Mouse (Mus musculus) cerebellum, postnatal 36 days (tissue): Measurements from ENCODE around the gene Kndc1.

Experiments used
- DNase-seq, 2 experiments: peaks; one replicate each; pipeline ENCODE4 v3.0.0; 2021 to 2022; ENCODE audit warnings: mixed read lengths in 2 of 2

The Kndc1 gene

DNA sequence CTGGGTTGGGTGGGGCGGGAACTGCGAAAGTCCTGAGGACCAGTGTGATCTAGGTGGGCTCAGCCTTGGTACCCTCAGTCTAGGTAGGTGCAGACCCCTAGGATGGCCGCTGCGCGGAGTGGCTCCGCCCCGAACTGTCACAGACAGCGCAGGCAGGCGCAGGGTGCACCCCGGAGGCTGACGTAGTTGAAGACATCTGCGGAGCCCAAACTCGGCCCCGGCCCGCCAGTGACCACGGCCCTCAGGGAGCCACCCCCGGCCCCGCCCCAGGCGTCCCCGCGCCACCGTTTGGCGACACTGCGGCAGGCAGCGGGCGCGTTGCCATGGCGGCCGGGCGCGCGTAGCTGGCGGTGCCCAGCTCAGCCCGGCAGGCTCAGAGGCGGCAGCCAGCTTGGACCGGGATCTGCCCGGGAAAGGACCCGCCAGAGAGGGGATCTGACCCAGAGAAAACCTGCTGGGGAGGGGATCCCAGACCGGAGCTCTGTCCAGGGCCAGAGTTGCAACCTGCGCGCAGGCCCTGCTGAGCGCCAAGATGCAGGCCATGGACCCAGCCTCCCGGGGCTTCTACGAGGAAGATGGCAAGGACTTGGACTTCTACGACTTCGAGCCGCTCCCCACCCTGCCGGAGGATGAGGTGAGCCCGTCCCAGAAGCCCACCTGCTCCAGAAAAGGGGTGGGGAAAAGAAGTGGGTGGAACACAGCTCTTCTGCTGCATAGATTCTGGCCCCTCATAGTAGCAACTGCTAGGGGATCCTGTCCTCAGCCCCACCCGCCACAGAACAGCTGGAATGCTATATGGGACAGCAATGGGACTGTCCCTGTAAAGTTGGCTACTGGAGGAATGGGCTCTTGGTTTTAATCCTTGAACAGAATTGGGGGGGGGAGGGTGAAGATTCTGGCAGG is at the start of gene Kndc1:
TSS of gene Kndc1 (plus strand) at position 42 of the 903 bp plus-strand sequence.
- DNase-seq = peak; percentile 81 to 86

- DNase-seq = no peak
Observed at GRCm38 (mm10) chr7:139845101-139845500, 49.4 kb upstream of the Kndc1 start.

DNA sequence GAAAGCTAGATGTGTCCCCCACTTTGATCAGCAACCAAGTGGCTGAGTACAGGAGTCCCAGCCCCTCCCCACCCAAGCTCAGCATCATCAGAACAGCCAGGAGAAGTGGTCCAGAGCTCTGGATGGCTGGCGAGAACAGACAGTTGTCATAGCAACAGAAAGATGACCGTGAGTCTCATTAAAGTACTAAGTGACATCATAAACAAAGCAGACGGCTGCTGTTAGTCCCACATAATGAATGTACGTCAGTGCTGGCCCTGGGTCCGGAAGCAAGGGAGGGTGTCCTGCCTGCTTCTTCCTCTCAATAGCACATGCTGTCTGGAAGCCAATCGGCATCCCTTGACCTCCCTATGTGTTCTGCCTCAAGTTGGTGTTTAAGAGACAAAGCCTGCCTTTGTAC is 44.3 kb upstream of the Kndc1 start:
- DNase-seq = no peak

DNA sequence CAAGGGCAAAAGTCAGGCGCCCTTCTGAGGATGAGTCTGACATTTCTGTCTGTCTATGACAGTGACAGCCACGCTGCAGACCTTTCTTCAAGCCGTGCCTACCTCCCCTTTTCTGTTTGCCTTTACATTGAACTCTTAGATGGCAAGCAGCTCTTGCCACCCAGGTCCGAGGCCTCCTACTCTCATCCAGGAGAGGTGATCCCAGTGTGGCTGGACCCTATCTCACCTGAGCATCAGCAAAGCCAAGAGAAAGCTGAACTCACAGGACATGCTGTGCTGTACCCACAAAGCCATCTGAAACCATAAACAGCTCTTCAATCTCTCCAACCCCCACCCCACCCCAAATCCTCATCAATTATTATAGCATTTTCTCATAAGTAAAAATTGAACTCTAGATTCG is 43.8 kb upstream of the Kndc1 start:
- DNase-seq = no peak

DNA sequence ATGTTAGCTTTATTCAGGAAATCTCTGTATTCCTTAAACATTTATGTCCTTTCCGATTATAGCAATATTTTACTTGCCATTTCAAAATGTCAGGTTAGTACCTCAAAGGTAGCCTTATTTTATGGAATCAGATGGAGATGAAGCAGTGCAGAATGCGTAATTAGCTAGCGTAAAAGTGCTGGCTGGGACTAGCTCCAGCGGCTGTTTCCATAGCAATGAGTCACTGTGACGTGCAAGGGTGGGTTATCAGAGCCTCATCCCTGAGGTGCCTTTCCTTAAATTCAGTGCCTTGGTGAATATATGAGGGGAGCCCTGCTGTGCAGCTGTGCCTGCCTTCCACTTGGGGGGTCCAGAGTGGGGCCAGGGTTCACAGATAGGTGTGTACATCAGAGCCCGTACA is 43.4 kb upstream of the Kndc1 start:
- DNase-seq = no peak

GRCm38 (mm10) chr7:139855261-139855660 is 39.2 kb upstream of the Kndc1 start:
- no peak for DNase-seq

GRCm38 (mm10) chr7:139861411-139861810 is 33.1 kb upstream of the Kndc1 start:
- peak; percentile 68 to 83 for DNase-seq

GRCm38 (mm10) chr7:139863076-139863475 is 31.4 kb upstream of the Kndc1 start:
- DNase-seq = no peak

DNA sequence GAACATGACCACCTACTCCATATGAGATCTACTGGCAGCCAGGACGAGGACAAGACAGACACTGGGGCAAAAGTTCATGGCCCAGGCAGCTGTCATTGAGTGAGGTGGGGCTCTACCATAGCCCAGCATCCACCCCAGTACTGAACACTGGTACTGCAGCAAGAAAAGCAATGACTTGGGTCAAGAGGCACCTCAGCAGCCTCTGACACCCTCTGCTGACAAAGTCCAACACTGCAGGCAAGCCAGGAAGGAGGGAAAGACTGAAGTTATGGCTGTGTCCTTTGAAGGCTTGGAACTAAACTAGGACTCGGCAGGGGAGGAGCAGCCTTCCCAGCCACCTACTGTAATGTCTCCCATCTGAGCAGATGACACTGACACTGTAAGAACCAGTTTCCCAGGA is 30.2 kb upstream of the Kndc1 start:
- DNase-seq = peak; percentile 38 to 48

DNA sequence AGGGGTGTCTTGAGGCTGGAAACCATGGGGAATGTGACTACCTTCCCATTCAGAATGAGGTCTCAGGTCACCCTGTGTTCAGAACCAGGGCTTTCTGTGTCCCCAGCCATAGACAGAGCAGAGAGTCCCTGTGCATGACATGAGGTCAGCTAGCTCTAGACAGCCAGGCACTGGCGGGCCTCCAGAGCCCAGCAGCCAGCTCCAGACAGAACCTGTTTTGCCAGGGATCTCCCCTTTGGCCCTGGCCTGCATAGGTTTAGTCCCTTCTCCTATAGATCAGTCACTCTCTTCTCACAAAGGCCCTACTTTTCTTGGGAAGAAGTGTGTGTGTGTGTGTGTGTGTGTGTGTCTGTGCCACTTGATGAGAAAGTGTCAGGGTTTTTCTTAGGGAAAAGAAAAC is 29.6 kb upstream of the Kndc1 start:
- no peak for DNase-seq

- DNase-seq = no peak
Observed at GRCm38 (mm10) chr7:139871014-139871413, 23.5 kb upstream of the Kndc1 start.

DNA sequence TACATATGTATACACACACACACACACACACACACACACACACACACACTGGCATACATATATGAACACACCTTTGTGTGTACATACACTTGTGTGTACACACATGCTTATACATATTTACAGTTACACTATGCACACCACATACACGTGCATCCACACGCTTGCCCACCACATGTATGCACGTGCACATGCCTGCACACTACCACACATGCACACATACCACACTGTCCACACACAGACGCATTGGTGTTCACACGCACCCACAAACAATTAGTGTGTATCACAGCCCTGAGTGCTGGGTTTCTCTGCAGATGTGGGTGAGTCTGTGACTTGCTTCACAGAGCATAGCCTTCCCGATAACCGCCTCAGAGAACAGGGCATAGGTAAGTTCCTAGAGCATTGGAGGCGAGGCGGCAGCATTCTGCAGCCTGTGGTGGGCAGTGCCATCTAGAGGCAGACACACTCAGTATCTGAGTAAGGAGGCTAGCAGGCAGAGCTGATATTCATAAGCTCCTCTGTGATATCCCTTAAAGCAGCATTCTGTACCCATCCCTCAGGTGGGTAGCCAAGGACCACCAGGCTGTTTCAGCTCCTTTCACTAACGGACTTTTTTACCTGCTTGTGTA is 17.2 kb upstream of the Kndc1 start:
- DNase-seq = peak; percentile 67 to 68

GRCm38 (mm10) chr7:139878122-139878521 is 16.4 kb upstream of the Kndc1 start:
- no peak for DNase-seq

- DNase-seq = no peak
Observed at GRCm38 (mm10) chr7:139878621-139879020, 15.9 kb upstream of the Kndc1 start.

- no peak for DNase-seq
Observed at GRCm38 (mm10) chr7:139883545-139883944, 11.0 kb upstream of the Kndc1 start.

DNA sequence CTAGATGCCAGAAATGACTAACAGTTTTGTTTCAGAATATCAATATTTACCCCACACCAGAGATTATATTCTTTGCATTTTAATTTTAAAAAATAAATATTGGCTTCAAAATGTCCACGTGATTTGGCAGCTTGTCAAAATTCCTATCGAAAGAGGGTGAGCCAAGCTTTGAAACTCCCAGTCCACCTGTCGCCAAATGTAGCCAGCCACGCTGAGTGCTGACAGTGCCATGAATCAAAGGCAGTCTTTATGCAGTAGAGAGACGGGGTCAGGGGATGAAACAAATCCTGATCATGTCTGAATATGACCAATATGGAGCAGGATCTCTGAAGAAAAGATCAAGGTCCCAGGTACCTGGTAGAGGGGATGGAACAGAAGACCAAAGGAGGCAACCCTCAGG is 2.7 kb upstream of the Kndc1 start:
- no peak for DNase-seq

DNA sequence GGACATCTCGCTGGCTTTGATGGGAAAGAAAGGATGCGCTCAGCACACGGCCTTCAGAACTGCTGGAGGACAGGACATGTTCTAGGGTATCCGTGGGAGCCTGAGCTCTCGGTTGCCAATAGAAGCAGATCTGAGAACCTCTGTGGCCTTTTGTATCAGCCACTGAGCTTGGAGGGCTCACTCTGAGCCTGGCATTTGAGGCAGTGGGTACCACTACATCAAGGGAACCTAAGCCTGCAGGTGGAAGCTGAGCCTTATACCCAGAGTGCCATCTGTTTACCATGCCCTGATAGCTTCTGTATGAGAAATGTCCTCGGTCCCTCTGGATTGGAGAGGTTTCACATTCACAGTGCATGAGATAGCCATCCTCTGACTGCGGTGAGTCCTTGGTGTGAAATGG is 1.8 kb downstream of the Kndc1 start:
- peak in 1 of 2 experiments; percentile 43 for DNase-seq

GRCm38 (mm10) chr7:139896796-139897195 is 2.3 kb downstream of the Kndc1 start:
- peak in 1 of 2 experiments; percentile 59 for DNase-seq

GRCm38 (mm10) chr7:139898606-139899005 is 4.1 kb downstream of the Kndc1 start:
- DNase-seq = peak in 1 of 2 experiments; percentile 55

DNA sequence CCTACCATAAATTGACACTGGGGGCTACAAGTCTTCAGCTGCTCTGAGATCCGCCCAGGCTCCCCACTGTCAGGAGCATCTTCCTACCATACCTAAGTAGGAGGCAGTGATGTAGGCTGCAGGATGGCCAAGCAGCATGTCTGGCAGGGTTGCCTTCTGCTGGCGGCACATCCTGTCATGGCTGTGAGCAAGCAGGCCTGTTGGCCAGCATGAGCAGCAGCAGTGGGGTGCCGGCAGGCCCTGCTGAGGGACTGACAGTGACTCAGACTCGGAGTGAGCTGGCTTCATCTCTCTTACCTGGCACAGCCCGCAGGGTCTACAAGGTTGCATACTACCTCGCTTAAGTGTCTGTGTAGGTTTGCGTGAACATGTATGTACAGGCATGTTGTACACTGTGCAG is 5.0 kb downstream of the Kndc1 start:
- DNase-seq = peak; percentile 87 to 88

DNA sequence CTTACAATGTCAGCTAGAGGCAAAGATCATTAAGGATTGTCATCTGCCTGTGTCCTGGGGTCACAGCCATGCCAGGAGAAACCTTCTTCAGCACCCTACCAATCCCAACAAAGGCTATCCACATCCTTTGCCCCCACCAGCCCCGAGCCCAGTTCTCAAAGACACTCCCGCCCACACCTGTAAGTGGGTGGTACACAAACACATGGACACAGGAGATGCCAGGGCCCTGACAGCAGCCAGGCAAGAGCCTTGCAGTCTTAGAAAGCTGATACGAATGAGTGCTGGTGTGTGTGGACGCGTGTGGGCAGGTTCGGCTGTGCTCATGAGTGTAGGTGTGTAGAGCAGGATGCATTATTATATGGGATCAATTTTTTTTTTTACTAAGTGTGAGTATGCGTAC is 6.0 kb downstream of the Kndc1 start:
- DNase-seq = no peak

GRCm38 (mm10) chr7:139900896-139901295 is 6.4 kb downstream of the Kndc1 start:
- peak; percentile 89 to 90 for DNase-seq

DNA sequence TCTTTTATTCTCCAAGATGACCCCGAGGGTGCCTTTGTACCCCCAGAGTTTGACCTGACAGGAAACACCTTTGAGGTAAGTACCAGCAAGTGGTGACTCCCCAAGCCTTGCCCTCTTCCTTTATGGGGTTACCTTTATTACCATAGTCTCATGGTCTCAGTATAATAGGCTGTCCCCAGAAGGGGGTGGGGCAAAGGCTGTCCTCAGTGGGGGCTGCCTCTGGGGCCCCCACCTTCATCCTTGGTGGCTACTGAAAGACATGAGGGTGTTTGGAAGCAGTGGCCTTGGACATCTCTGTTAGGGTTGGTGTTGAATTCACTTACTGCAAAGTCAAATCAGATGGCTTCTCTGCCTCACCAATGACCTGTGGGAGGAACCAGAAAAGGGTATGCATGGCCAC is 7.5 kb downstream of the Kndc1 start:
- DNase-seq = no peak

- no peak for DNase-seq
Observed at GRCm38 (mm10) chr7:139905261-139905660, 10.8 kb downstream of the Kndc1 start.
